Comparison of ENCODE assay signal across 28 mouse cellular contexts in genomic region chr9:37345406-37345805, GRCm38 (mm10). TPM values are rescaled to one million over a fixed set of nuclear protein-coding genes. Genes with fewer than 3 reads are reported as not detected.
"Had no signal": no experiment of that assay in that cellular context is flagged by ENCODE, and none has a peak within 500 bp of the region (broad histone marks: within the 10 kb centered on the region; RNA-seq: fewer than 3 reads in every experiment).

No protein-coding gene starts in this region.

- H3K9me3 ChIP-seq: embryonic facial prominence, embryonic 10.5 days; embryonic facial prominence, embryonic 12.5 days; embryonic facial prominence, embryonic 13.5 days; embryonic facial prominence, embryonic 15.5 days; forebrain, embryonic 10.5 days; forebrain, embryonic 12.5 days; forebrain, embryonic 13.5 days; forebrain, embryonic 15.5 days; heart, embryonic 10.5 days had no signal

- H3K27ac ChIP-seq: embryonic facial prominence, embryonic 10.5 days; embryonic facial prominence, embryonic 12.5 days; embryonic facial prominence, embryonic 13.5 days; embryonic facial prominence, embryonic 15.5 days; forebrain, embryonic 10.5 days; forebrain, embryonic 12.5 days; forebrain, embryonic 13.5 days; forebrain, embryonic 15.5 days; gastrocnemius, adult 2 months; heart, adult 2 months; heart, embryonic 10.5 days had no signal

- H3K4me3 ChIP-seq: embryonic facial prominence, embryonic 10.5 days; embryonic facial prominence, embryonic 12.5 days; embryonic facial prominence, embryonic 13.5 days; embryonic facial prominence, embryonic 15.5 days; erythroblast, embryonic 14.5 days; forebrain, embryonic 10.5 days; forebrain, embryonic 12.5 days; forebrain, embryonic 13.5 days; forebrain, embryonic 15.5 days; gastrocnemius, adult 2 months; heart, adult 2 months; heart, embryonic 10.5 days had no signal

- DNase-seq: cerebellum, postnatal 10 days; cerebellum, postnatal 14 days; cerebellum, postnatal 25 days; cerebellum, postnatal 36 days; embryo, embryonic 11 days; forebrain, postnatal 0 days; gastrocnemius, adult 2 months; gastrocnemius, postnatal 10 days; gastrocnemius, postnatal 14 days; gastrocnemius, postnatal 25 days; gastrocnemius, postnatal 36 days; heart, adult 18-20 months; heart, adult 2 months had no signal

- H3K36me3 ChIP-seq: embryonic facial prominence, embryonic 12.5 days had no signal

- H3K9ac ChIP-seq: embryonic facial prominence, embryonic 12.5 days; embryonic facial prominence, embryonic 13.5 days; embryonic facial prominence, embryonic 15.5 days; forebrain, embryonic 12.5 days; forebrain, embryonic 13.5 days; forebrain, embryonic 15.5 days; forebrain, postnatal 0 days had no signal

- H3K4me1 ChIP-seq: embryonic facial prominence, embryonic 15.5 days had no signal

- H3K27me3 ChIP-seq: embryonic facial prominence, embryonic 12.5 days; embryonic facial prominence, embryonic 13.5 days; embryonic facial prominence, embryonic 15.5 days; forebrain, embryonic 12.5 days; forebrain, embryonic 13.5 days; forebrain, embryonic 15.5 days had no signal

- ATAC-seq: forebrain, embryonic 13.5 days; forebrain, embryonic 14.5 days; forebrain, embryonic 15.5 days; forebrain, embryonic 16.5 days; forebrain, postnatal 0 days had no signal

- H3K4me2 ChIP-seq: embryonic facial prominence, embryonic 12.5 days; embryonic facial prominence, embryonic 13.5 days; embryonic facial prominence, embryonic 15.5 days; forebrain, embryonic 12.5 days; forebrain, embryonic 13.5 days; forebrain, embryonic 15.5 days had no signal

RNA-seq across cellular contexts. Expression of gene Hepacam, which starts 21.7 kb away (rescaled TPM):
- total RNA-seq: common myeloid progenitor, adult 5-6 weeks; granulocyte monocyte progenitor cell, adult 5-6 weeks; heart, adult 2 months had no signal
- polyA plus RNA-seq: embryonic facial prominence, embryonic 11.5 days; embryonic facial prominence, embryonic 12.5 days; embryonic facial prominence, embryonic 13.5 days; erythroblast, embryonic 14.5 days; forebrain, embryonic 10.5 days; heart, embryonic 10.5 days had no signal
